ENCODE assay signal across 12 mouse cellular contexts in genomic region chr16:31008326-31008725, GRCm38 (mm10).
A peak's percentile ranks its signal among the peaks of the same experiment; 100 is the strongest.
DNase-seq lines count a peak whose midpoint lies in the region; ATAC-seq lines count a peak whose summit lies in the region.
"Had no signal": no experiment of that assay in that cellular context is flagged by ENCODE, and none has a peak within 500 bp of the region (broad histone marks: within the 10 kb centered on the region; RNA-seq: fewer than 3 reads in every experiment).

No protein-coding gene starts in this region.

- no peaks in the 10 kb centered on the region for H3K36me3 ChIP-seq in limb, embryonic 15.5 days
- H3K36me3 ChIP-seq in limb, embryonic 10.5 days = 0 out of 2 replicates have a peak, but pooled peaks cover 9% of the 10 kb centered on the region
- H3K36me3 ChIP-seq in heart, embryonic 15.5 days = 0 out of 2 replicates have a peak, but pooled peaks cover 3% of the 10 kb centered on the region

- DNase-seq in heart, adult 9 months (ENCODE audit: low spot score in 2 of 2) = peak; percentile 47 to 67
- no peak for DNase-seq in heart, postnatal 25 days (ENCODE audit: low spot score)
- no peak for DNase-seq in limb, embryonic 10.5 days (ENCODE audit: low spot score)
- DNase-seq in adipocyte (ENCODE audit: low spot score) = peak; percentile 78
- DNase-seq in layer of hippocampus, adult 18-20 months (ENCODE audit: low spot score in 2 of 2) = no peak
- no peak for DNase-seq in layer of hippocampus, postnatal 25 days (ENCODE audit: extremely low spot score in 1 of 2, low spot score in 1 of 2)
- DNase-seq: cerebellum, adult 11-12 months; liver, embryonic 13.5 days; thymus, postnatal 4 days had no signal

- intact Hi-C loops in heart, postnatal 25 days (cut with DNase I) = loop anchor here (10.0 kb wide), 1 partner anchor 56 kb away; no protein-coding TSS in a partner anchor

- H3K4me1 ChIP-seq in limb, embryonic 15.5 days = peaks cover 20% of the 10 kb centered on the region
- H3K4me1 ChIP-seq in limb, embryonic 10.5 days = peaks cover 38% of the 10 kb centered on the region
- H3K4me1 ChIP-seq in heart, embryonic 15.5 days (replicated peaks) = peaks cover 30% of the 10 kb centered on the region

- no peak overlapping the region for H3K4me3 ChIP-seq in limb, embryonic 15.5 days
- H3K4me3 ChIP-seq in limb, embryonic 10.5 days = no peak overlapping the region
- H3K4me3 ChIP-seq in heart, embryonic 15.5 days = no peak overlapping the region
- H3K4me3 ChIP-seq: liver, embryonic 13.5 days had no signal

- no peak overlapping the region for H3K9ac ChIP-seq in limb, embryonic 15.5 days
- no peak overlapping the region for H3K9ac ChIP-seq in heart, embryonic 15.5 days
- H3K9ac ChIP-seq: liver, embryonic 13.5 days had no signal

- H3K4me2 ChIP-seq in limb, embryonic 15.5 days = no peak overlapping the region
- no peak overlapping the region for H3K4me2 ChIP-seq in heart, embryonic 15.5 days
- H3K4me2 ChIP-seq: liver, embryonic 13.5 days had no signal

- no peaks in the 10 kb centered on the region for H3K9me3 ChIP-seq in limb, embryonic 15.5 days
- no peaks in the 10 kb centered on the region for H3K9me3 ChIP-seq in limb, embryonic 10.5 days (replicated peaks)
- no peaks in the 10 kb centered on the region for H3K9me3 ChIP-seq in heart, embryonic 15.5 days (replicated peaks)
- H3K9me3 ChIP-seq: liver, embryonic 13.5 days had no signal

- 75% methylated on average over 7 of the region's 7 CpGs for WGBS in limb, embryonic 15.5 days
- 91% methylated on average over 7 of the region's 7 CpGs for WGBS in limb, embryonic 10.5 days
- 64% methylated on average over 7 of the region's 7 CpGs for WGBS in heart, embryonic 15.5 days

- ATAC-seq in limb, embryonic 15.5 days (ENCODE audit: insufficient number of reproducible peaks, low FRiP score, low TSS enrichment, low read depth) = no peak
- no peak for ATAC-seq in heart, embryonic 15.5 days (replicated peaks; ENCODE audit: insufficient number of reproducible peaks, insufficient read depth, low FRiP score, low read depth)
- ATAC-seq: activated CD4-positive, CD25-positive, alpha-beta regulatory T cell, adult 4 months had no signal

- peak overlapping the region; percentile 27; the same call in 1 of the 2 replicates for H3K27ac ChIP-seq in limb, embryonic 15.5 days
- H3K27ac ChIP-seq in limb, embryonic 10.5 days = no peak overlapping the region
- 0 out of 2 replicates have a peak overlapping the region, but pooled peaks have one; percentile 10 for H3K27ac ChIP-seq in heart, embryonic 15.5 days
- H3K27ac ChIP-seq: liver, embryonic 13.5 days had no signal

- H3K27me3 ChIP-seq in limb, embryonic 15.5 days = no peaks in the 10 kb centered on the region
- no peaks in the 10 kb centered on the region for H3K27me3 ChIP-seq in limb, embryonic 10.5 days (ENCODE audit: low read depth, poor library complexity, severe bottlenecking)
- H3K27me3 ChIP-seq in heart, embryonic 15.5 days = no peaks in the 10 kb centered on the region
- H3K27me3 ChIP-seq: liver, embryonic 13.5 days had no signal

Comparison
In these comparisons a context has a peak if more than half of its experiments do, and no peak if none do; other contexts are left out.
1. DNase-seq: peak in heart, adult 9 months (2 of 2) and adipocyte (single experiment); none in heart, postnatal 25 days (single experiment), limb, embryonic 10.5 days (single experiment), layer of hippocampus, adult 18-20 months (0 of 2) and layer of hippocampus, postnatal 25 days (0 of 2).